Mouse (Mus musculus) layer of hippocampus, postnatal 36 days (tissue): Measurements from ENCODE around the gene 4930524B15Rik. TPM values are rescaled to one million over a fixed set of nuclear protein-coding genes. Genes with fewer than 3 reads are reported as not detected.
"Not testable (repeated sequence)": the region's sequence is repeated elsewhere in the genome, so short reads cannot be mapped to it uniquely, and the experiment has no call there.

Source experiments
- DNase-seq, 2 experiments: peaks; one replicate each; pipeline ENCODE4 v3.0.0; 2022
- total RNA-seq, 2 experiments: library from RNA; stranded (reverse); gene quantifications; 2 replicates each; pipeline ENCODE4 v1.2.3; 2021

4930524B15Rik gene
- total RNA-seq, 2 experiments from 2014 or later = not detected

DNA sequence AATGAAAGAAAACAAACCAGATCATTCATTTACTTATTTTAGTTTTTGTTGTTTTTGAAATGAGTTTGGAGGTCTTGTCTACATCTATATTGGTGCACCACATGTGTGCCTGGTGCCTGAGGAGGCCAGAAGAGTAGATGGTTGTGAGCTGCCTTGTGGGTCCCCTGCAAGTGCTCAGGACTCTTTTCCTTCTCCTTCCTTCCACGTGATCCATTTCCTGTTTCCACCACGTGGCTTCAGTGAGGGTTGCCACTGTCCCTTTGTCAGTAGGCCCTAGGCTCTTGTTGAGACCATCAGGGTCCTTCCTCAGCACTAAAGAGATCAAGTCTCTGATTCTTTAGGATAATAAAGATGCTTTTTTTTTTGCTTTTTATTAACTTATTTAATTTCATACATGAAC is 19.4 kb downstream of the 4930524B15Rik start:
- no peak for DNase-seq

DNA sequence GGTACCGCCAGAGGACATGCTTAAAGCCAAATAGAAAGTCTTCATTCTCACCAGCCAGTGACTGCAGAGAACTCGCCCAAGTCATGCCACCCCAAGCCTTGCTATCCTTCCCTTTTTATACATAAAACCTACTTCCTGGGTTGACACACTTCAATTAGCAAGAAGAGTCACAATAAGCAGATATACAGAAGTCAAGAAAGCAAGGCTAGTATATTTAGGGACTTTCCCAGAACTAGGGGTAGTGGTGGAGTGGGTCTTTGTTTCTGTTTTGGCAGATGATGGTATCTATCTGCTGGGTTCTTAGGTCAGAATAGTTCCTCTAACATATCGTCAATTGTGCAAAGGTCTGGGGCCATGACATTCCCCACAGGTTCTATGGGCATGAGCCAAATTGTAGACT is 27.1 kb downstream of the 4930524B15Rik start:
- DNase-seq = no peak

DNA sequence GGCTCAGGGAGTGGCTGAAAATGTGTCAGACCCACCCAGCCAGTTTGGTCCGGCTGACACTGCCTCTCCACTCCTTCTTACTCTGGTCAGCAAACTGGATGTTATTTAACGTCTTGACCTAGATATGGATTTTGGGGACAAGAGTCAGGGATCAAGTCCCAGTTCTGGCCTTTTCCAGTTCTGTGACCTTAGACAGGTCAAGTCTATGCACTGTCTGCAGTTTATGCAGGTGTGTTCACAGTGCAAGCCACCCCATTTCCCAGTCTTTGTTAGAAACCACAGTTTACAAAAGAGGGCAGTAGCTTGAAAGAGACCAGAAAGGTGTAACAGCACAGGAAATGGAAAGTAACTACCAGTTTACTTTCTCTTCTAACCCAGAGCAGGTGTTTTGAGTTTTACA is 34.3 kb downstream of the 4930524B15Rik start:
- DNase-seq = no peak

DNA sequence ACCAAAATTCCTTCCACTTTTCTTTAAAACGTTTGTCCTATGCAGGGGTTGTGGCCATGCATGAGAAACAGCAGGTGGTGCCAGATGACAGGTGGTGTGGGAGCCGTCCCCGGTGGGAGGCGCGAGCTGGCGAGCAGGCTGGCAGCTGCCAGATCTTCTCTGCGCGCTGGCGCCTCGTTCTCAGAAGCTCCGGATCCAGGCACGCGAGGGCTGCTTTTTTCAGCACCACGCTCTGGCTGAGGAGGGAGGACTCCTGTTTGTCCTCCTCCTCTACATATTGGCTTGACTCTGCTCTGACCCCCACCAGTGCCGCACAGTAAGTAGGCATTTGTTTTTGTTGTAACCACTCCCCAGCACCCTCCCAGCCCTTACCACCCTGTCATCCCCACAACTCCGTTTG is 34.9 kb downstream of the 4930524B15Rik start, which contains the start of gene Nsg2:
Nsg2 (plus strand) TSS at position 183 of the 400 bp plus-strand sequence.
- DNase-seq = peak; percentile 87 to 88

DNA sequence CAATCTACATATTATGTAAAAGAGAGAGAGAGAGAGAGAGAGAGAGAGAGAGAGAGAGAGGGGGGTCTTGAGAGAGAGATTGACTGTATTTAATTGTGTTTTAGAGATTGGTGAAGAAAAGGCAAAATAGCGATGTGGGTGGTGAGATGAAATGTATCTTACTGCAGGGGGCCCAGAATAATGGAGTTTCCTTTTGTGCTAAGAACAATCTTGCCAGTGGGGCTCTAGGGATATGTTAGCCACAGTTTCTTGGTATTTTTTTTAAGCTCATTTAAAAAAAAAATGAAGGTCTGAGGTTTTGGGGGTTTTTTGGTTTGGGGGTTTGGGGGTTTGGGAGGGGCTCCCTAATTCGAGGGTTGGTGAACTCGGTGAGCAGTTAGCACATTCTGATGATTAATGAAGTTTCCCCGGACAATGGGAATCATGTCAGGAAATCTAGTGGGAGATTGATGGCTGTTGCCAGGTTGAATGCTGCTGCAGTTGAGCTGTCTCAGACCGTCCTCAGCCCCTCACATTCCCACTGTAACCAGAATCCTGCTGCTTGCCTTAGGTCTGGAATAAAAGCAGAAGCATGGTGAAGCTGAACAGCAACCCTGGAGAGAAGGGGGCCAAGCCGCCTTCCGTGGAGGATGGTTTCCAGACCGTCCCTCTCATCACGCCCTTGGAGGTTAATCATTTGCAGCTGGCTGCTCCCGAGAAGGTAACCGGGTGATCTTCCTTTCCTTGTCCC is 36.0 kb downstream of the 4930524B15Rik start:
- DNase-seq = no peak

DNA sequence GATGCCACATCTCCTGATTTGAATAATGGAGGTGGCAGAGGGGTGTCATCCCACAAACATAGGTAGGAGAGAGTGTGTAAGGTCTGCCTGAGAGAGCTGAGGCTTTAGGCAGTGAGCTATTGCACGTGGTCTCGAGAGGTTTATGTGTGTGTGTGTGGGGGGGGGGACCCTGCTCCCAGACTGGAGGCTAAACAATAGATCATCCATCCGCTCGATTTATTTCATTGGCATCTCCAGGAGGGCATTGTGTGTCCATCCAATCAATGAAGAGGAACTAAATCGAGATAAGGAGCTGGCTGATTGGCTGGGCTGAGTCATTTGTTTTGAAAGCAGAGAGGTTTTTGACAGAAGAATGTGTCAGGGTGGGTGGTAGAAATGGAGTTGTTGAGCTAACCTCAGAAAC is 37.3 kb downstream of the 4930524B15Rik start:
- no peak for DNase-seq

DNA sequence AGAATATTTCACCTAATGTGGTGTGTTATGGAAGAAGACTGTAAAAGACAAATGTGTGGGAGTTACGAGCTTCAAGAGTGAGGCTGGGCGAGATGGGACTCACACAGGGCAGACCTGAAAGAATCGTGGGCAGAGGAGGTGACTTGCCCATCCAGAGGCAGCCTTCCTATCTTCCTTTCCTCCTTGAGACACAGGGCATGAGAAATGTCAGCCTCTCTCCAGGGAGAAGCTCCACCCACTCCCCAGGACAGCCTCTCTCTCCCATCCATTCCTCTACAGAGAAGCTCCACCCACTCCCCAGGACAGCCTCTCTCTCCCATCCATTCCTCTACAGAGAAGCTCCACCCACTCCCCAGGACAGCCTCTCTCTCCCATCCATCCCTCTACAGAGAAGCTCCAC is 42.7 kb downstream of the 4930524B15Rik start:
- not testable (repeated sequence) for DNase-seq

DNA sequence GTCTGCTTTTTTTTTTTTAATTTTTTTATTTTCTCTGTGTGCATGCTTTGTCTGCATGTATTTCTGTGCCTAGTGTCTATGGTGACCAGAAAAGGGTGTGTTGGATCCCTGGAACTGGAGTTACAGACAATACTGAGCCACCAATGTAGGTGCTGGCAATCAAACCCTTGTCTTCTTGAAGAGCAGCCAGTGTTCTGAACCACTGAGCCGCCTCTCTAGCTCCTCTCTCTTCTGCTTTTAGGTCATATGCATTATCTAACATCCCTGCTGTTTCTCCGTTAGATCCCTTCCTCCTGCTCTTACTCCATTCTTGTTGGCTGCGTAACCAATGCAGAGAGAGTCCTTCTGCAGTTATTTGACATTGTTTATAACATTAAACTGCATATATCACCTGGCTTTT is 43.5 kb downstream of the 4930524B15Rik start:
- no peak for DNase-seq

DNA sequence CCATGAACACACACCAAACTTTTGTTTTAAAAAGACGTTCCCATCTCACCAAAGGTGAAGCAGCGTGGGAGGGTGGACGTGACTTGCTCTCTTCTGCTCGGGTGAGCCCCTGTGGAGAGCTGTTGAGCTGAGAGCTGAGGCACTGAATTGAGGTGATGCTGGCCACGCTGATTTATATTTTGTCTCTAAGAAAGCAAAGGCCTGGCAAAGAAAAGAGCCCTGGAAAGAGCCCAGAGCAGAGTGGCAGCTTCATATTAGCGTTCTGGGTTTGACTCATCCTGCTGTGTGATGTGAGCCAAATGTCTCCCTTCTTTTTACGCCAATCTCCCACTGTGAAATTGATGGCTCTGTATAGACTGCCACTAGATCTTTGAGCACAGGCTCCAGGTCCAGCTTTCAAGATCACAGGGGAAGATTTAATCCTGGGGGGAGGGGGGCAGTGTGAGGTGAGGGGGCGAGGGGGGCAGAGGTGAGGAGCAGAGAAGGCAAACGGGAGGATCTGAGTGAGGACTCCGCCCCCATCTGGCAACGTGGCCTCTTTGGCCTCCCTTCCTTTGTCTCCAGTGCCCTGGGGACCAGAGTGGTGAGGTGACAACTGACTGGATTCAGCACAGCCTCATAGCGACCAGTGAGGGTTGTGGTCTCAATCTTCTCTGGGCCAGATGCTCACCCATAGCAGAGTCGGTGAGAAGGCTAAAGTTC is 44.7 kb downstream of the 4930524B15Rik start:
- no peak for DNase-seq

DNA sequence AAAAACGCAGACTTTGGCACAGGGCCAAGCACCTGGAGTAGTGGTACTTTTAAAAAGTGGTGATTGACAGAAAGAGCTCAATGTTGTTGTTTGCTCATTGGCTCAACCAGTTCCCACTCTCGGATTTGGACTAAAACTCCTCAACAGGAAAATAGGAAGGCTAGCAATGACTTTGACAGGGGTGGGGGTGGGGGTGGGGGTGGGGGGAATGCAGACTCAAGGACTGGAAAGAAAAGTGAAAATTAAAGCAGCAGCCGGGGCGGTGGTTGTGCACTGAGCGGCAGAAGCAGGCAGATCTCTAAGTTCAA is 45.2 kb downstream of the 4930524B15Rik start:
- no peak for DNase-seq

DNA sequence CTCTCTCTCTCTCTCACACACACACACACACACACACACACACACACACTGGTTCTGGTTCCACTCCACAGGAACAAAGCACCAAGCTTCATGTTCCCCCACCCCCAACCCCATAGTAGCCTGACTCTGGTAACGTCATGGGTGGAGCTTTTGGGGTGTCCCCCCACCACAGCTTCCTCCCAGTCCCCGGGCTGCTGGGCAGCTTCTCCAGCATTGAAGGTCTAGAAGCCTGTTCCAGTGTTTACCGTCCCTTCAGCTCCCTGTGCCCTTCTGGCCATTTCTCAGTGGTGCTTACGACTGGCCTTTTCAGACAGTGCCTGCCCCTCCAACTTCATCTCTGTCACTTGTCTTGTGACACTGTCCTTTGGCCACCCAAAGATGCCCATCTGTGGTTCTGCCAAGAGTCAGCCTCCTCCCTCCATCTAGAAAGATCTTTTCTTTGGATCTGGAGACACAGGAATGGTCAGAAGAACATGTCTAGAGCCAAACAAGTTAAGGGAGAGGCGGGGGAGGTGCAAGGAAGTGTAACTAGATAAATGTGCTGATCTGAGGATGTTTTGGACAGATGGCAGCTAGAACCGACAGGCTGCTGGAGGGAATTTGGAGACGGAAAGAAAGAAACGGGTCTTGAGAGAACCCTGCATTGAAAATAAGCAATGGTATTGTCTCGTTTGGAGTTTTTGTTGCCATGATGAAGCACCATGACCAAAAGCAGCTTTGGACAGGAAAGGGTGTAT is 46.6 kb downstream of the 4930524B15Rik start:
- DNase-seq = no peak

DNA sequence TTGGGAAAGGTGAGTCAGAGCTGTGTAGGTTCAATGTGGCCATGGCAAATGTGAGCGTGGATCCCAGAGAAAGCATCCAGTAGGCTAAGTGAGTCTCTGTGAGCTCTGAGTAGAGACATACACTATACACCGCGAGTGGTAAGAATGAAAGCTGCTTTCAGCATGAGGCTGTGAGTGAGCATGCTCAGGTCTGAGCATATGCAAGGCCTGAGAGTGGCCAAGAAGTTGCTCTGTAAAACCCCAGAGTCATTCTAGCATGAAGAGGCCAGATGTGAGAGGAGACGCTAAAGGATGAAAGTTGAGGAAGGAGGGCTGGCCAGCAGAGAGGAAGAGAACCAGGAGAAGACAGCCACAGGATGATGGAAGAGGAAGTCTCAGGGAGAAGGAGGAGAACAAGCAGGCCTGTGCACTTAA is 47.6 kb downstream of the 4930524B15Rik start:
- DNase-seq = no peak

DNA sequence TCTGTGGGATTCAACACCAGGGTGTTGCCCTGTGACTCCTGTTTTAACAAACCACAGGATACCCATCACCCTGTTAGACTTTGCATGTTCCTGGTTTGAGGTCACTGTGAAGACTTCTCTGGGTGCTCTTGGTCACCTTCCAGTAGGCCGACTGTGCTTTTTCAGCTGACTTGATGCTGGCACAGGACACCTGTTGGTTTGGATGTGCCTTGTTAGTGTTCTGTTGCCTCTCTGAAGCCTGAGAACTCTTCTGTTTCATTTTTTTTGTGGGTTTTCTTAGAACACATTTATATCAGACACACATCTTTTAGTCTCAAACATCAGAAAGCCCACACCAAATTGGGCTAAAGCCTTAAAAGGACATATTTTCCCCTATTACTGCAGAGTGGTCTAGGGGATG is 48.2 kb downstream of the 4930524B15Rik start:
- DNase-seq = no peak

DNA sequence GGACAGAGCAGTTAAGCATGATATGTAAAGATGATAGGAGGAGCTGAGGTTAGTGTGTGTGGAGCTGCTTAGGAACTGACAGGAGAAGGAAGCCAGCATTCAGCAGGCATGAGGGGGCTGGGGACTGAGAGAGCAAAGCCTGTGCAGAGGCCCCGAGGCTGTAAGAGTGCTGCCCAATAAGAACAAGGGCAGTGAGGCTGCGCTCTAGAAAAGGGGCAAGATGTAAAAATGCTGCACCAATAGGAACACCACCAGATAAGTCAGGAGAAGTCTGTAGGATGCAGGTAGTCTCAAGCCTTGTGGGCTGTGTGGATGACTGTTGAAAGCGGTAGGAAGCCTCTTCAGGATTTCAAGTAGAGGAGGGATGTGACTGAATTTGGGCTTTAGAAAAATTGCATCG is 52.8 kb downstream of the 4930524B15Rik start:
- no peak for DNase-seq

DNA sequence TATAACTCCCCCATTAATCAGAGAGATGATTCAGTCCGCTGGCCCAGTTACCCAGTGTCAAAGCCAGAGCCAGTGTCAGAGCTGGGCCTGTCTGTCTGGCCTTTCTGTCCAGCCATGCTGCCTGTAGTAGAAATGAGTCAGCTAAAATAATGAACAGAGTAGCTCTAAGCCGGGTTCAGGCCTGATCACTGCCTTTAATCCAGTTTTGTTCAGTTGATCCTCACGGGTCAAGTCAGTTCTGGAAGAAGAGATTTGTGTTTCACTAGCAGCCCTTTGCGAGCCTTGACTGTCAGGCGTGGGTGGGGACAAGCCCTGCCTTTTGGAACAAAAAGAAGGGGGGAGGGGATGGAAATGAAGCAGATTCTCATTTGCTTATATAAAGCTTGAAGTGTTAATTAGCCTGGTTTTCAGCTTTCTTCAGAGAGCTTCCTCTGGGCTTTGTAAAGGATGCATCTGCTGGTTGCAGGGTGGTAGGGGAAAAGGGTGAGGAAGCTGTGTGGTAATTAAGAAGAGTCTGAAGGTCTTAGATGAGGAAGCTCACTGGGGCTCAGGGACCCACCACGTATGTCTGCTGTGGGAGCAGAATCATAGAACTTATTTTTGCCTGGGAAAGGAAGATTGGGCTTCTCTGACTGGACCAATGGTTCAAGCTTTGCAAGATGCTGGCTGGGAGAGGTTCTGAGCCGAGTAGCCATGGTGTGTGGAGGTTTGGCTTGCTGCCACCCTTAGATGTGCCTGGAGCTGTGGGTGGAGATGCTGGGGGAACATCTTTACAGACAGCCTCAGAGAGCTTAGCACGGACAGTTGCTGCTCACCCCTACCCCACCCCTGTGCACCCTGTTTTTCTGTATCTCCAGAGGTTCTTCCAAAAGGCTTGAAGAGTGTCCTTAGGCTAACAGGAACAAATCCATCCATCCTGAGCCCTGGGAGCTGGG is 54.9 kb downstream of the 4930524B15Rik start:
- no peak for DNase-seq

DNA sequence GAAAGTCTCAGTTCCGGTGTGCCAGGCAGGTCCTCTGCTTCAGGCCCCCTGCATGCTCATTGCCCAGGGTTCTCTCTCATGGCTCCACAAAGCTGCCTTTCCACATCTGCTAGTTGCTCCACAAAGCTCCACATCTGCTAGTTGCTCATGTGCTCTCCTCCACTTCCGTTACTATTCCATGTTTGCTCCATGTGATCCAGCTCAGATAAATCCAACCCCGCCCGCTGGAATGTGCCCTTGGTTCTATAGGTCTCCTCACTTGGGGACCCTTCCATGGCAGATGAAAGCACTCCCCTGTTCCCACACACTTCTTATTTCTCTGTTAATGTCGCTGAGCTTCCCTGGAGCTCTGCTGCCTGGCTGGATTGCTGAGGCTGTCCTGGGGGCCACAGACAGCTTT is 61.2 kb downstream of the 4930524B15Rik start:
- no peak for DNase-seq

DNA sequence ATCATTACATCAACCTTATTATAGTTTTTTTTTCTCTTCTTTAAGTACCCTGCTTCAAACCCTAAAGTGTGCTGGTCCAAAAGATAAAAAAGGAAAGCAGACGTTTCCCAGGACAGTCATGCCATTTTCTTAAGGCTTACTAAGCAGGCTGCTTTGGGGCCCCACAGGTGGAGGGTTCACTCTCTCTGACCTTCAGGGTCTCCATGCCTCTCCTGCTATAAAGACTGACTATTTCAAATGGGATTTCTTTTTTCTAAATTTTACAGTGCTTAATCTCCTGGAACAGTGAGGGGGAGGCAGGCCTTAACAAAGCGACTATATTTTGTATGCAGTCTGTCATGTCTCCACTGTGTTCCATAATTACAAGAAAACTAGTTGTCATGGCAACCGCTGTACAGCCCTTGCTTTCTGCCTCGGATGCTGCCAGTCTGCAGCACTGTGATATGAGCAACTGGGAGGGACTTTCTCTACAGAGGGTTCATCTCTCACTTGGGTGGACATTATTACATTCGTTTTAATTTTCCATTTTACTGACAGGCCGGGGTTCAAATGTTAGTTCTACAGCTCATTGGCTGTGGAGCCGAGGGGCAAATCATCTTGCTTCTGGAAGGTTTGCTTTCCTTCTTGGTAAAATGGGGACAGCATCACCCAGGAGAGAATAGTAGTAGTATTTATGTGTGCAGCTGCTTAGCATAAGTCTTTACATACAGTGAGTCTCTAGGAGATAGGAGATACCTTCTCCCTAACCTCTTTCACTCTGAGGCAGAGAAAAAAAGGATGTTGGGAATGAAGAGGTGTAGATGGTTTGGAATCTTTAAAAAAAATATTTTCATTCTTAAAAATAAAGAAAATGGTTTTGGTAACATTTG is 62.3 kb downstream of the 4930524B15Rik start:
- DNase-seq = peak in 1 of 2 experiments; percentile 46

DNA sequence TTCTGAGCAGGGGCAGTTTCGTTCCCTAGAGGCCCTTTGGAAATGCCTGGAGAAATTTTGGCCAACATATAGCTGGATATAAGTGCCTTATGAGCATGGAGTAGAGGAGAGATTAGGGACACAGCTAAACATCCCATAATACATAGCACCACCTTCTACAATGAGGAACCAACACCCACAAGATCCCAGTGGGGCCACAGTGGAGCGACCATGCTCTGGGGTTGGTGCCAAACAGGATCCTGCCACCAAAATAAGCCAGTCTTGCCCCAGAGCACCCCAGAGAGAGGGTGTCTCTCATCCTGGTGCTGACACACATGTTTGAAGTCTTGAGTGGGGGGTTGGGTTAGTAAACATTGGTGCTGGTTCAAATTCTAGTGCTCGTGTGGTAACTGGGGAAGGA is 63.2 kb downstream of the 4930524B15Rik start:
- no peak for DNase-seq
